Comparison of ENCODE assay signal across 8 mouse cellular contexts in genomic region chr2:27770205-27770604, GRCm38 (mm10).
DNase-seq lines count a peak whose midpoint lies in the region; ATAC-seq and TF ChIP-seq lines count a peak whose summit lies in the region.

No protein-coding gene starts in this region.

- no peaks in the 10 kb centered on the region for H3K27me3 ChIP-seq in testis, adult 2 months (ENCODE audit: control insufficient read depth, insufficient read depth, low read length)
- H3K27me3 ChIP-seq in midbrain, embryonic 11.5 days (ENCODE audit: control insufficient read depth, insufficient read depth, low read length) = no peaks in the 10 kb centered on the region

- H3K9me3 ChIP-seq in midbrain, embryonic 11.5 days (ENCODE audit: control insufficient read depth, low read length) = no peaks in the 10 kb centered on the region

- peak; percentile 66; the same call in 1 of the 2 replicates for TF ChIP-seq CTCF in testis, adult 2 months (IDR thresholded peaks at IDR 0.05; ENCODE audit: control insufficient read depth, insufficient read depth, insufficient replicate concordance, low read depth, low read length)
- TF ChIP-seq CTCF in cortical plate, adult 2 months (IDR thresholded peaks at IDR 0.05; ENCODE audit: extremely low read depth, insufficient read depth, low read length) = peak; percentile 85

- 6% methylated on average over 4 of the region's 4 CpGs for WGBS in midbrain, embryonic 11.5 days

- TF ChIP-seq POLR2A in testis, adult 2 months (IDR thresholded peaks at IDR 0.05; ENCODE audit: control insufficient read depth, low read depth, low read length) = no peak
- TF ChIP-seq POLR2A in cortical plate, adult 2 months (IDR thresholded peaks at IDR 0.05; ENCODE audit: extremely low read depth, insufficient read depth, low read length) = no peak

- H3K4me2 ChIP-seq in midbrain, embryonic 11.5 days = no peak overlapping the region

- H3K9ac ChIP-seq in midbrain, embryonic 11.5 days (ENCODE audit: low read length) = no peak overlapping the region

- no peak overlapping the region for H3K4me3 ChIP-seq in testis, adult 2 months (ENCODE audit: control insufficient read depth, low read depth, low read length)
- H3K4me3 ChIP-seq in cortical plate, adult 2 months (ENCODE audit: insufficient read depth, low read length) = no peak overlapping the region
- no peak overlapping the region for H3K4me3 ChIP-seq in midbrain, embryonic 11.5 days (ENCODE audit: low read depth, low read length)

- no peaks in the 10 kb centered on the region for H3K36me3 ChIP-seq in testis, adult 2 months (ENCODE audit: control insufficient read depth, insufficient read depth, low read length)
- H3K36me3 ChIP-seq in midbrain, embryonic 11.5 days (ENCODE audit: control insufficient read depth, insufficient read depth, low read length) = no peaks in the 10 kb centered on the region

- H3K27ac ChIP-seq in testis, adult 2 months (ENCODE audit: control insufficient read depth, insufficient read depth, low read depth, low read length) = no peak overlapping the region
- no peak overlapping the region for H3K27ac ChIP-seq in cortical plate, adult 2 months (ENCODE audit: insufficient read depth, low read length)
- H3K27ac ChIP-seq in midbrain, embryonic 11.5 days (ENCODE audit: low read depth, low read length) = no peak overlapping the region

- DNase-seq in cerebellum, adult 11 months = peak; percentile 42
- no peak for DNase-seq in cerebellum, adult 11-12 months
- no peak for DNase-seq in testis, postnatal 14 days (ENCODE audit: low spot score)
- DNase-seq in kidney, postnatal 36 days = peak; percentile 69 to 86
- peak; percentile 93 for DNase-seq in midbrain, embryonic 11.5 days (ENCODE audit: low spot score, missing footprints)
- DNase-seq in thymus, postnatal 14 days = peak; percentile 71

- H3K4me1 ChIP-seq in testis, adult 2 months (ENCODE audit: control insufficient read depth, insufficient read depth, low read length) = no peaks in the 10 kb centered on the region; the same call in 1 of the 2 replicates
- no peaks in the 10 kb centered on the region for H3K4me1 ChIP-seq in cortical plate, adult 2 months (ENCODE audit: control insufficient read depth, insufficient read depth, low read length)
- no peaks in the 10 kb centered on the region for H3K4me1 ChIP-seq in midbrain, embryonic 11.5 days (ENCODE audit: control insufficient read depth, insufficient read depth, low read length)

- ATAC-seq in midbrain, embryonic 11.5 days (ENCODE audit: low FRiP score) = 0 out of 2 replicates have a peak, but pooled peaks have one; percentile 22

Comparison
In these comparisons a context has a peak if more than half of its experiments do, and no peak if none do; other contexts are left out.
1. DNase-seq: peak in cerebellum, adult 11 months (single experiment), kidney, postnatal 36 days (2 of 2), midbrain, embryonic 11.5 days (single experiment) and thymus, postnatal 14 days (single experiment); none in cerebellum, adult 11-12 months (single experiment) and testis, postnatal 14 days (single experiment).